Mouse (Mus musculus) mouse embryonic stem cell (cell line): ENCODE measurements around the gene Adgrl1.

Experiments
- in situ Hi-C, 2 experiments: fragments of 300-500 bp; cut with MboI; formaldehyde crosslinking; loops; 1 replicate in 1 of 2; 3 replicates in 1 of 2; pipeline ENCODE4 v1.14.3; 2019 to 2020; ENCODE audit warnings: low sequenced_read_pairs in 2 of 2, low pct_unique_long_range_greater_than_20kb in 1 of 2, mixed read lengths in 1 of 2; ENCODE audit not compliant: unreplicated experiment in 1 of 2

The Adgrl1 gene

GRCm38 (mm10) chr8:83937645-83938044 is 37.7 kb downstream of the Adgrl1 start:
- in situ Hi-C loops: no loop called here

GRCm38 (mm10) chr8:83938330-83938729 is 38.4 kb downstream of the Adgrl1 start:
- in situ Hi-C loops: no loop called here

- in situ Hi-C loops: no loop called here
Measured at GRCm38 (mm10) chr8:83941066-83941677, 41.3 kb downstream of the Adgrl1 start.

- in situ Hi-C loops: no loop called here
Measured at GRCm38 (mm10) chr8:83942446-83942845, 42.5 kb downstream of the Adgrl1 start.

GRCm38 (mm10) chr8:83945540-83945939 is 45.6 kb downstream of the Adgrl1 start:
- in situ Hi-C loops: no loop called here

- in situ Hi-C loops: no loop called here
Measured at GRCm38 (mm10) chr8:83954749-83955105, 54.8 kb downstream of the Adgrl1 start.

- in situ Hi-C loops: no loop called here
Measured at GRCm38 (mm10) chr8:83955106-83955957, 55.4 kb downstream of the Adgrl1 start, which contains the start of the genes Gm10644 and Asf1b. Gene Gm10644 (minus strand): TSS chr8:83955205. Gene Asf1b (plus strand): TSS chr8:83955507.

GRCm38 (mm10) chr8:83955958-83956218 is 56.0 kb downstream of the Adgrl1 start:
- in situ Hi-C loops: no loop called here

- in situ Hi-C loops: no loop called here
Measured at GRCm38 (mm10) chr8:83956789-83957188, 56.9 kb downstream of the Adgrl1 start.

- in situ Hi-C loops: no loop called here
Measured at GRCm38 (mm10) chr8:83964015-83964765, 64.3 kb downstream of the Adgrl1 start.

- in situ Hi-C loops: no loop called here
Measured at GRCm38 (mm10) chr8:83967701-83968100, 67.8 kb downstream of the Adgrl1 start.

- in situ Hi-C loops: no loop called here
Measured at GRCm38 (mm10) chr8:83971121-83971520, 71.2 kb downstream of the Adgrl1 start.

GRCm38 (mm10) chr8:83971661-83972060 is 71.8 kb downstream of the Adgrl1 start:
- in situ Hi-C loops: no loop called here

- in situ Hi-C loops: no loop called here
Measured at GRCm38 (mm10) chr8:83972150-83973120, 72.5 kb downstream of the Adgrl1 start, which contains the start of gene Prkaca. Gene Prkaca (plus strand): TSS chr8:83972993.

GRCm38 (mm10) chr8:83973161-83974031 is 73.5 kb downstream of the Adgrl1 start:
- in situ Hi-C loops: no loop called here

GRCm38 (mm10) chr8:83974521-83974920 is 74.6 kb downstream of the Adgrl1 start:
- in situ Hi-C loops: no loop called here

- in situ Hi-C loops: no loop called here
Measured at GRCm38 (mm10) chr8:83976101-83976630, 76.3 kb downstream of the Adgrl1 start.
